Mouse (Mus musculus): ENCODE measurements around the gene Myadm. TPM values are rescaled to one million over a fixed set of nuclear protein-coding genes. Genes with fewer than 3 reads are reported as not detected.

Gene Myadm
- total and polyA plus RNA-seq, 3 experiments: 4.4 to 22.6 (median 4.6) TPM

DNA sequence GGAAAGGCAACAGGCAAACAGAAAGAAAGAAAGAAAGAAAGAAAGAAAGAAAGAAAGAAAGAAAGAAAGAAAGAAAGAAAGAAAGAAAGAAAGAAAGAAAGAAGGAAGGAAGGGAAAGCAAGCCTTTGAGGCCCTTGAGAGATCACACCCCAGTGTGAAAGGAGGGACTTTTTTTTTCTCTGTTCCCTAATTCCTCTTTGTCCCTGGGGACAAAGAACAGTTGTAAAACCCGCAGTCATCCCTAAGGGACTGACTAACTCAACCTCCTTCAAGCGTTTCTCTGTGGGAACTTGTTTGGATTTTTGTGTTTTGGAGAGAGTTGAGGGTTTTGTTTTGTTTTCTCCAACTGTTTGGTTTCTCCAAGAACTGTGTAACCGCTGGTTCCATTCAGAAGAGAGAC, 20.6 kb upstream of the Myadm start:
- H3K36me3 ChIP-seq (replicated peaks in 1 of 2; ENCODE audit: control insufficient read depth in 1 of 2, insufficient read depth in 1 of 2, low read length in 1 of 2): no peaks in the 10 kb centered on the region
- no peaks in the 10 kb centered on the region for H3K79me2 ChIP-seq (replicated peaks; ENCODE audit: control insufficient read depth, extremely low read depth, insufficient read depth, poor library complexity, severe bottlenecking)
- peak; percentile 62 for DNase-seq (ENCODE audit: extremely low read depth)
- H3K9ac ChIP-seq (ENCODE audit: insufficient read depth, low read depth): no peak overlapping the region
- H3K9me3 ChIP-seq (replicated peaks; ENCODE audit: low read length): no peaks in the 10 kb centered on the region
- H3K27me3 ChIP-seq (replicated peaks): no peaks in the 10 kb centered on the region
- dilution Hi-C loops (cut with MboI; ENCODE audit: extremely low pct_ligation_motif_present, extremely low pct_unique_long_range_greater_than_20kb, low sequenced_read_pairs) (no loop called here), in situ Hi-C loops (cut with MboI; ENCODE audit: low pct_ligation_motif_present, low pct_unique_long_range_greater_than_20kb, low sequenced_read_pairs) (no loop called here)
- no peak overlapping the region for H3K4me3 ChIP-seq (replicated peaks in 1 of 3; ENCODE audit: low read depth in 2 of 3, low read length in 2 of 3, poor library complexity in 1 of 3)
- H3K4me1 ChIP-seq (ENCODE audit: control insufficient read depth in 1 of 2, insufficient read depth in 2 of 2): peaks cover 0 to 19% of the 10 kb centered on the region in 2 experiments; a peak in 2 of 4 replicates
- TF ChIP-seq EP300 (IDR thresholded peaks at IDR 0.05; ENCODE audit: low read length) (peak; percentile 61), KAT2A (IDR thresholded peaks at IDR 0.05; ENCODE audit: insufficient replicate concordance, low read length) (0 out of 2 replicates have a peak, but pooled peaks have one; percentile 44), PAX5 (IDR thresholded peaks at IDR 0.05; ENCODE audit: low read length) (no peak), ZNF384 (IDR thresholded peaks at IDR 0.05; ENCODE audit: low read depth, low read length) (peak; percentile 84), BHLHE40 (IDR thresholded peaks at IDR 0.05; ENCODE audit: low read depth, low read length) (no peak), ETS1 (conservative IDR thresholded peaks at IDR 0.05; ENCODE audit: low read depth, low read length) (peak; percentile 27; the same call in 1 of the 2 replicates)
- no peak overlapping the region for H3K27ac ChIP-seq (ENCODE audit: insufficient read depth, low read depth)
- H3K4me2 ChIP-seq (ENCODE audit: insufficient read depth, low read depth, poor library complexity, severe bottlenecking): no peak overlapping the region

DNA sequence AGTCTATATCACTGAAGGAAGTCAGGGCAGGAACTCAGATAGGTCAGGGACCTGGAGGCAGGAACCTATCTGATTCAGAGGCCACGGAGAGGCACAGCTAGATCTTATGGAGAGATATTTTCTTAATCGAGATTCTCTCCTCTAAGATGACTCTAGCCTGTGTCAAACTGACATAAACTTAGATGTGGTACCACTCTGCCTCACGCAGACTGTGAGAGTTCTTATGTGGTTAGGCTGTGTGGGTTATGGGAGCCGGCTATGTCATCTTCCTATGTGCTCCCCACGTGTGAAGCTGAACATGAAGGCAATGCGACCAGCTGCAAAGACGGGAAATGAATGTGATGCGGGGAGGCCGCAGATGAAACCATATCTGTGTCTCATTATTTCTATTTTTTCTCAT, 16.7 kb upstream of the Myadm start:
- Histone ChIP-seq H3K27ac (ENCODE audit: insufficient read depth, low read depth) (no peak overlapping the region), H3K79me2 (replicated peaks; ENCODE audit: control insufficient read depth, extremely low read depth, insufficient read depth, poor library complexity, severe bottlenecking) (no peaks in the 10 kb centered on the region), H3K36me3 (replicated peaks in 1 of 2; ENCODE audit: control insufficient read depth in 1 of 2, insufficient read depth in 1 of 2, low read length in 1 of 2) (no peaks in the 10 kb centered on the region), H3K9ac (ENCODE audit: insufficient read depth, low read depth) (no peak overlapping the region), H3K4me3 (replicated peaks in 1 of 3; ENCODE audit: low read depth in 2 of 3, low read length in 2 of 3, poor library complexity in 1 of 3) (no peak overlapping the region), H3K4me2 (ENCODE audit: insufficient read depth, low read depth, poor library complexity, severe bottlenecking) (no peak overlapping the region), H3K4me1 (ENCODE audit: control insufficient read depth in 1 of 2, insufficient read depth in 2 of 2) (peaks cover 0 to 31% of the 10 kb centered on the region in 2 experiments; a peak in 2 of 4 replicates), H3K27me3 (replicated peaks) (no peaks in the 10 kb centered on the region), H3K9me3 (replicated peaks; ENCODE audit: low read length) (no peaks in the 10 kb centered on the region)
- dilution Hi-C loops (cut with MboI; ENCODE audit: extremely low pct_ligation_motif_present, extremely low pct_unique_long_range_greater_than_20kb, low sequenced_read_pairs): no loop called here
- in situ Hi-C loops (cut with MboI; ENCODE audit: low pct_ligation_motif_present, low pct_unique_long_range_greater_than_20kb, low sequenced_read_pairs): no loop called here
- no peak for DNase-seq (ENCODE audit: extremely low read depth)
- TF ChIP-seq USF1 (IDR thresholded peaks at IDR 0.05; ENCODE audit: low read depth, low read length): no peak
- no peak for TF ChIP-seq ELF1 (IDR thresholded peaks at IDR 0.05; ENCODE audit: low read depth, low read length)
- TF ChIP-seq NELFE (IDR thresholded peaks at IDR 0.05; ENCODE audit: low read depth, low read length): no peak
- no peak for TF ChIP-seq HCFC1 (IDR thresholded peaks at IDR 0.05; ENCODE audit: low read depth, low read length)
- TF ChIP-seq MAFK (IDR thresholded peaks at IDR 0.05; ENCODE audit: insufficient replicate concordance, low read length): no peak
- no peak for TF ChIP-seq JUND (conservative IDR thresholded peaks at IDR 0.05; ENCODE audit: low read depth, low read length)
- TF ChIP-seq MYC (IDR thresholded peaks at IDR 0.05; ENCODE audit: low read depth, low read length): no peak
- TF ChIP-seq PAX5 (IDR thresholded peaks at IDR 0.05; ENCODE audit: low read length): no peak
- TF ChIP-seq ZNF384 (IDR thresholded peaks at IDR 0.05; ENCODE audit: low read depth, low read length): no peak
- no peak for TF ChIP-seq USF2 (conservative IDR thresholded peaks at IDR 0.05; ENCODE audit: low read depth, low read length)
- TF ChIP-seq POLR2AphosphoS2 (IDR thresholded peaks at IDR 0.05; ENCODE audit: low read depth, low read length): no peak
